Mouse (Mus musculus) cortical plate, adult 2 months (tissue): Measurements from ENCODE around the gene Trpc2.

Experiments used
- CTCF ChIP-seq: fragments of 200-500 bp; IDR thresholded peaks from 2 replicates; pipeline ENCODE4 v1.5.1; 2011; ENCODE audit warnings: mild to moderate bottlenecking, control low read depth, low read length; ENCODE audit not compliant: insufficient read depth; ENCODE audit errors: extremely low read depth
- POLR2A ChIP-seq: fragments of 200-500 bp; IDR thresholded peaks from 2 replicates; pipeline ENCODE4 v1.6.1; 2011; ENCODE audit warnings: mild to moderate bottlenecking, low read length, control low read depth; ENCODE audit not compliant: insufficient read depth; ENCODE audit errors: extremely low read depth

GRCm38 (mm10) chr7:102080311-102080710 lies 2.6 kb upstream of the Trpc2 start:
- TF ChIP-seq CTCF: no peak
- no peak for TF ChIP-seq POLR2A
